Mouse (Mus musculus): ENCODE results near the gene Smtnl2. TPM values are rescaled to one million over a fixed set of nuclear protein-coding genes. Genes with fewer than 3 reads are reported as not detected.
A peak's percentile ranks its signal among the peaks of the same experiment; 100 is the strongest.

Smtnl2 gene
- total and polyA plus RNA-seq, 3 experiments = 12.7 to 14.3 (median 13.1) TPM

DNA sequence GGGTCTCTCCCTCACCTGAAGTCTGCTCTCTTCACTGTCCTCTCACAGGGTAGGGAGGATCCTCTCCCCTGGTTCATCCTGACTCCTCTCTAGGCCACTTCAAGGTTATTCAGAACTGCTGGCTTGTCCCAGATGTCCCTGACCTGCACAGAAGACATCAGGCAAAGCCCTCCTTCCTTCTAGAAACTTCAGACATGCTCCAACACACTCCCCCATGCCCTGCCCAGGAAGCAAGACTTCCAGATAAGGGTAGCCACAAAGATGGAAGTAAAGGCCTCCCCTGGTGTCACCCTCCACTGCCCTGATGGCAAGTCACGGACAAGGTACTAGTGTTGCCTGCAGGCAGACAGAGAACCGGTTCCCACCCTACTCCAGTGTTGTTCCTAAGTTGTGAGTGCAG lies 16.8 kb downstream of the Smtnl2 start:
- WGBS = 68% methylated on average over 2 of the region's 2 CpGs
- TF ChIP-seq EP300 (IDR thresholded peaks at IDR 0.05; ENCODE audit: insufficient read depth, low read depth, low read length) (no peak), CTCF (IDR thresholded peaks at IDR 0.05) (no peak), POLR2A (IDR thresholded peaks at IDR 0.05; ENCODE audit: insufficient read depth, low read depth, low read length) (no peak)
- Histone ChIP-seq H3K27ac (no peak overlapping the region; the same call in 1 of the 2 replicates), H3K36me3 (ENCODE audit: control insufficient read depth, insufficient read depth, low read length) (peaks cover 4% of the 10 kb centered on the region), H3K79me2 (replicated peaks; ENCODE audit: control insufficient read depth, insufficient read depth, low read length) (no peaks in the 10 kb centered on the region), H3K4me3 (no peak overlapping the region), H3K9ac (ENCODE audit: low read depth, low read length) (no peak overlapping the region), H3K4me1 (ENCODE audit: control insufficient read depth, insufficient read depth, low read length) (peaks cover 29% of the 10 kb centered on the region), H3K27me3 (ENCODE audit: control insufficient read depth, insufficient read depth, low read length) (no peaks in the 10 kb centered on the region)
- no peak for DNase-seq
- intact Hi-C loops (cut with DNase I) = no loop called here

DNA sequence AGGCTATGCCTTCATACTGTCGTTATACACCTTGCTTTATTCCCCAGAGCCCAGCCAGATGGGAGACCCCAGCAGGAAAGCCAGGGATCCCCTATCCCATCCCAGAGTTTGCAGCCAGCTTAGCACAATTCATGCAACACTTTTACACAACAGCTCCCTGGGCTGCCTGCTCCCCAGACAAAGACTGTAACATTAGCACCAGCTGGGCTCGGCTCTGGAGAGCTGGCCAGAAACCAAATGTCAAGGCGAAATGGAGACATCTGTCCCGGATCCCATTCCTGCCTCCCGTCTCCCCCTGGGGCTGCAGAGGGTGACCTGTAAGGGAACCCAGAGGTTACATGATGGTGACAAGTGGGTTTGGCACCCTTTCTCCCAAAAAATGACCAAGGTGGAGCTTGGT lies 17.8 kb downstream of the Smtnl2 start:
- intact Hi-C loops (cut with DNase I) = no loop called here
- TF ChIP-seq CTCF (IDR thresholded peaks at IDR 0.05) (no peak), EP300 (IDR thresholded peaks at IDR 0.05; ENCODE audit: insufficient read depth, low read depth, low read length) (no peak), POLR2A (IDR thresholded peaks at IDR 0.05; ENCODE audit: insufficient read depth, low read depth, low read length) (no peak)
- Histone ChIP-seq H3K79me2 (replicated peaks; ENCODE audit: control insufficient read depth, insufficient read depth, low read length) (no peaks in the 10 kb centered on the region), H3K4me3 (no peak overlapping the region), H3K4me1 (ENCODE audit: control insufficient read depth, insufficient read depth, low read length) (peaks cover 29% of the 10 kb centered on the region), H3K27ac (no peak overlapping the region), H3K36me3 (ENCODE audit: control insufficient read depth, insufficient read depth, low read length) (peaks cover 4% of the 10 kb centered on the region), H3K9ac (ENCODE audit: low read depth, low read length) (no peak overlapping the region), H3K27me3 (ENCODE audit: control insufficient read depth, insufficient read depth, low read length) (no peaks in the 10 kb centered on the region)
- peak; percentile 62 to 73 for DNase-seq
- 35% methylated on average over 5 of the region's 5 CpGs for WGBS

DNA sequence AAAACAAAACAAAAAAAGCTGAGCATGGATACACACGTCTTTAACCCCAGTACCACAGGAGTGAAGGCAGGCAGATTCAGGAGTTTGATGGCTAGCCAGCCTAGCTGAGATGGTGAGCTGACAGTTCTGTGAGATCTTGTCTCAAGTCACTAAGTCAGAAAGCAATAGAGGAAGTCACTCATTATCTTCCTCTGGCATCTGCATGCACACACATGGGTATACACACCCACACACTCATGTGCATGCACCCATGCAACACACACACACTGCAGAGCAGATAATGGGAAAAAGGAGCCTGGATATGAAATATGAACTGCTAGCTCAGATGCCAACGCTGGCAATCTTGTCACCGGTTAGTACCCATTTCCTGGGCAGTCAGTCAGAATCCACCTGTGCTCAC lies 18.3 kb downstream of the Smtnl2 start:
- no peak overlapping the region for H3K27ac ChIP-seq
- intact Hi-C loops (cut with DNase I) = no loop called here
- no peak overlapping the region for H3K9ac ChIP-seq (ENCODE audit: low read depth, low read length)
- H3K4me1 ChIP-seq (ENCODE audit: control insufficient read depth, insufficient read depth, low read length) = peaks cover 29% of the 10 kb centered on the region
- 76% methylated on average over 3 of the region's 3 CpGs for WGBS
- H3K4me3 ChIP-seq = no peak overlapping the region
- peaks cover 4% of the 10 kb centered on the region for H3K36me3 ChIP-seq (ENCODE audit: control insufficient read depth, insufficient read depth, low read length)
- no peak for TF ChIP-seq EP300 (IDR thresholded peaks at IDR 0.05; ENCODE audit: insufficient read depth, low read depth, low read length)
- TF ChIP-seq POLR2A (IDR thresholded peaks at IDR 0.05; ENCODE audit: insufficient read depth, low read depth, low read length) = no peak
- no peak for TF ChIP-seq CTCF (IDR thresholded peaks at IDR 0.05)
- no peak for DNase-seq
- H3K27me3 ChIP-seq (ENCODE audit: control insufficient read depth, insufficient read depth, low read length) = no peaks in the 10 kb centered on the region
- no peaks in the 10 kb centered on the region for H3K79me2 ChIP-seq (replicated peaks; ENCODE audit: control insufficient read depth, insufficient read depth, low read length)

DNA sequence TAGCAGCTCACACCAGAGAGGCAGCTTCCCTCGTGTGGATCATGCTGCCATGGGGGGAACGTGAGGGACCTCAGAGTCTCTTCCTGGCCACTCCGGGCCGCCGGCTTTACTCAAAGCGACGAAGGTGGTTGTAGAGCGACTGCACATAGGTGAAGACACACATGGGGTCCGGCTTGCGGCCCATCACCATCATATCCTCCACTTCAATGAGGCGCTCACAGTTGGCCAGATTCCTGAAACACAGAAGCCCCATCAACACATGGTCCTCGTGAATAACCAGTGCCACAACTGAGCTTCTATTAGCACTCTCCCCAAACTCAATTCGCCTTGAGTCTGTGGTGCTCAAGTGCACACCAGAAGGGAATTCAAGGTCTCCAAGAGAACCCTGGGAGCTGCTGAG lies 20.3 kb downstream of the Smtnl2 start:
- intact Hi-C loops (cut with DNase I) = no loop called here
- WGBS = 90% methylated on average over 13 of the region's 13 CpGs
- H3K27ac ChIP-seq = no peak overlapping the region
- TF ChIP-seq CTCF (IDR thresholded peaks at IDR 0.05) = no peak
- TF ChIP-seq EP300 (IDR thresholded peaks at IDR 0.05; ENCODE audit: insufficient read depth, low read depth, low read length) = no peak
- TF ChIP-seq POLR2A (IDR thresholded peaks at IDR 0.05; ENCODE audit: insufficient read depth, low read depth, low read length) = no peak
- no peaks in the 10 kb centered on the region for H3K27me3 ChIP-seq (ENCODE audit: control insufficient read depth, insufficient read depth, low read length)
- H3K36me3 ChIP-seq (ENCODE audit: control insufficient read depth, insufficient read depth, low read length) = peaks cover 1% of the 10 kb centered on the region; the same call in 1 of the 2 replicates
- no peaks in the 10 kb centered on the region for H3K79me2 ChIP-seq (replicated peaks; ENCODE audit: control insufficient read depth, insufficient read depth, low read length)
- H3K4me3 ChIP-seq = no peak overlapping the region
- no peak for DNase-seq
- no peak overlapping the region for H3K9ac ChIP-seq (ENCODE audit: low read depth, low read length)
- H3K4me1 ChIP-seq (ENCODE audit: control insufficient read depth, insufficient read depth, low read length) = peaks cover 14% of the 10 kb centered on the region

DNA sequence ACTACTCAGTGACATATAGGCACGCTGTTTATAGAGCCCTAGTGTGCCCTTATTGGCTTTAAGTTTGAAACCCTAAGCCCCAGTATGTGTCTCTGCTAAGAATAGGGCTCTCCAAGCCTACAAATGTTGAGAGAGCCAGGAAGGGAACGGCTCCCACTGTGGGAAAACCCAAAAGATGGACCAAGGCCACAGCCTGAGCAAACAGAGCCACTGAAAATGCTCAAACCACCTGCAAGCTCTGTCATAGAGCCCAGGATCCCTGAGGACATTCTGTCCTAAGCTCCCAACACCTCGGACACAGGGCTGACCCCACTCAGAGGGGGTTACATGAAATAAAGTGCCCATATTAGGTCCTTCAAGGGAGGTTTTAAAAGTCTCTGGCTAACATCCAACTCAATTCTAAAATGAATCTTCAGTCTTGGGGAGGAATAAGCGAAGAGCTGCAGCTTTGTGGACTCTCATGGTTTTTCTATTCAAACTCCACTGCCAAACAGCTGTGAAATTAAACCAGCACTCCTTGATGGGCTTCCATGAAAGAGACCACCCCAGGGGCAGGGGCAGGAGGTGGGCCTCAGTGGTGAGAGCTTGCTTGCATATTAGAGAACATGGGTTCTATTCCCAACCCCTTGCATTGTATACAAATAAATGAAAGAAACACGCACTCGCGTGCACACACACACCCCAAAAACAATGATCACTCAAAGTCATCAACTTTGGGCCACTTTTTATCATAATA lies 21.9 kb downstream of the Smtnl2 start:
- H3K4me1 ChIP-seq (ENCODE audit: control insufficient read depth, insufficient read depth, low read length) = peaks cover 4% of the 10 kb centered on the region
- 76% methylated on average over 7 of the region's 7 CpGs for WGBS
- TF ChIP-seq POLR2A (IDR thresholded peaks at IDR 0.05; ENCODE audit: insufficient read depth, low read depth, low read length) (no peak), CTCF (IDR thresholded peaks at IDR 0.05) (no peak), EP300 (IDR thresholded peaks at IDR 0.05; ENCODE audit: insufficient read depth, low read depth, low read length) (no peak)
- no peak for DNase-seq
- intact Hi-C loops (cut with DNase I) = no loop called here
- no peaks in the 10 kb centered on the region for H3K27me3 ChIP-seq (ENCODE audit: control insufficient read depth, insufficient read depth, low read length)
- H3K4me3 ChIP-seq = no peak overlapping the region
- no peaks in the 10 kb centered on the region for H3K36me3 ChIP-seq (ENCODE audit: control insufficient read depth, insufficient read depth, low read length)
- H3K9ac ChIP-seq (ENCODE audit: low read depth, low read length) = no peak overlapping the region
- H3K79me2 ChIP-seq (replicated peaks; ENCODE audit: control insufficient read depth, insufficient read depth, low read length) = no peaks in the 10 kb centered on the region
- no peak overlapping the region for H3K27ac ChIP-seq

DNA sequence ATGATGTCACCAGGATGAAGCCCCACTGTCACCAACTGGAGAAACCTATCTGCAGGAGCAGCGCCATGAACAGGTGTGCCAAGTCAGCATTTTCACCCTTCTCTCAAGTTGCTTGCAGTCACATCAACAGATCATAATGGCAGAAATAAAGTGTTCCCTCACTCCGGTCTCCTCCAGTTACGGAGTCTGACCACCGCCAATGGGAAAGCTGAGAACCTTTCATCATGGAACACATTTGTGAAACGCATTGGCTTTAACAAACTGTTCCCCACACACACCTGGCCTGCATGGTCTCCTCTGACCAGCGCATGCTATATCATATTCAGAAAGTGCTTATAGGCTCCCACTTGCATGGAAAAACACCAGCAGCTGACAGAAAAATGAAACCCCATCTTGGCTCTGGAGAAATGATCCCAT lies 23.4 kb downstream of the Smtnl2 start:
- Histone ChIP-seq H3K79me2 (replicated peaks; ENCODE audit: control insufficient read depth, insufficient read depth, low read length) (no peaks in the 10 kb centered on the region), H3K4me1 (ENCODE audit: control insufficient read depth, insufficient read depth, low read length) (no peaks in the 10 kb centered on the region), H3K9ac (ENCODE audit: low read depth, low read length) (no peak overlapping the region), H3K4me3 (no peak overlapping the region), H3K36me3 (ENCODE audit: control insufficient read depth, insufficient read depth, low read length) (no peaks in the 10 kb centered on the region), H3K27me3 (ENCODE audit: control insufficient read depth, insufficient read depth, low read length) (no peaks in the 10 kb centered on the region), H3K27ac (no peak overlapping the region)
- WGBS = 98% methylated on average over 6 of the region's 6 CpGs
- DNase-seq = no peak
- intact Hi-C loops (cut with DNase I) = no loop called here
- TF ChIP-seq EP300 (IDR thresholded peaks at IDR 0.05; ENCODE audit: insufficient read depth, low read depth, low read length) = no peak
- no peak for TF ChIP-seq CTCF (IDR thresholded peaks at IDR 0.05)
- no peak for TF ChIP-seq POLR2A (IDR thresholded peaks at IDR 0.05; ENCODE audit: insufficient read depth, low read depth, low read length)

All from heart, adult 2 months (tissue).